Mouse (Mus musculus) bone marrow, adult 2 months (tissue): ENCODE measurements around the gene Rtn1.

Experiments used
- CTCF ChIP-seq: fragments of 200-500 bp; IDR thresholded peaks from 2 replicates; pipeline ENCODE4 v1.5.1; 2011; ENCODE audit warnings: low read length, control low read depth; ENCODE audit not compliant: control insufficient read depth, insufficient read depth
- POLR2A ChIP-seq: fragments of 200-500 bp; IDR thresholded peaks from 2 replicates; pipeline ENCODE4 v1.6.1; 2011; ENCODE audit warnings: low read depth, mild to moderate bottlenecking, control low read depth, low read length, borderline replicate concordance; ENCODE audit not compliant: control insufficient read depth

- no peak for TF ChIP-seq POLR2A
- TF ChIP-seq CTCF = no peak
Observed at GRCm38 (mm10) chr12:72347184-72347583, 61.7 kb downstream of the Rtn1 start.
